Mouse (Mus musculus) kidney, embryonic 16.5 days (tissue): ENCODE data around the gene Hist1h3e. TPM values are rescaled to one million over a fixed set of nuclear protein-coding genes. Genes with fewer than 3 reads are reported as not detected.
"Not testable (repeated sequence)": the region's sequence is repeated elsewhere in the genome, so short reads cannot be mapped to it uniquely, and the experiment has no call there.

ENCODE experiments used
- ATAC-seq: fragments of 200-750 bp; cut with Nextera tagmentation; 2 replicates; pipeline ENCODE4 v1.8.0; 2017; ENCODE audit warnings: moderate TSS enrichment; ENCODE audit not compliant: low FRiP score, low TSS enrichment
- H3K27ac ChIP-seq: fragments of 300-500 bp; sonication (generic); 2 replicates; pipeline ENCODE4 v1.5.1; 2014; ENCODE audit warnings: low read length
- H3K27me3 ChIP-seq: fragments of 300-500 bp; sonication (generic); 2 replicates; pipeline ENCODE4 v1.6.1; 2014; ENCODE audit warnings: low read length, control low read depth, mixed read lengths; ENCODE audit not compliant: insufficient read depth
- H3K36me3 ChIP-seq: fragments of 300-500 bp; sonication (generic); 2 replicates; pipeline ENCODE4 v1.6.1; 2014; ENCODE audit warnings: low read length, control low read depth, mixed read lengths; ENCODE audit not compliant: insufficient read depth
- H3K4me1 ChIP-seq: fragments of 300-500 bp; sonication (generic); 2 replicates; pipeline ENCODE4 v1.6.1; 2014; ENCODE audit warnings: low read length, control low read depth, mixed read lengths; ENCODE audit not compliant: insufficient read depth
- H3K4me2 ChIP-seq: fragments of 300-500 bp; sonication (generic); replicated peaks from 2 replicates; pipeline ENCODE4 v1.6.1; 2014; ENCODE audit warnings: low read depth, low read length
- H3K4me3 ChIP-seq: fragments of 300-500 bp; sonication (generic); 2 replicates; pipeline ENCODE4 v1.5.1; 2014; ENCODE audit warnings: mild to moderate bottlenecking, low read length
- H3K9ac ChIP-seq: fragments of 300-500 bp; sonication (generic); replicated peaks from 2 replicates; pipeline ENCODE4 v1.6.1; 2014; ENCODE audit warnings: low read length
- H3K9me3 ChIP-seq: fragments of 300-500 bp; sonication (generic); 2 replicates; pipeline ENCODE4 v1.6.1; 2016; ENCODE audit warnings: low read length, control low read depth
- WGBS: fragments of 180-500 bp; shearing (Covaris S2); extraction: QIAGEN DNeasy Blood & Tissue Kit; methylation state at CpG from one replicate; pipeline ENCODE4 v1.1.7; 2014; 5-methylcytosine and 5-hydroxymethylcytosine counted together
- polyA plus RNA-seq: library from polyadenylated mRNA; unstranded; fragments of >200 nt; fragmentation: Nextera tagmentation; extraction: Ambion mirVana; gene quantifications from 2 replicates; pipeline ENCODE4 v1.2.1, GENCODE M21; 2015

The Hist1h3e gene
- polyA plus RNA-seq, 1 experiment from 2014 or later: 4.7 TPM

- H3K4me3 ChIP-seq: peak within 1 kb of the TSS; percentile 54
- H3K9ac ChIP-seq: peak within 1 kb of the TSS; percentile 79
- peaks cover 15% of the 10 kb centered on the region for H3K4me1 ChIP-seq
- H3K36me3 ChIP-seq: no peaks in the 10 kb centered on the region
- no peaks in the 10 kb centered on the region for H3K27me3 ChIP-seq
- ATAC-seq: peak; percentile 69
- H3K27ac ChIP-seq: peak within 1 kb of the TSS; percentile 89
- under 1% methylated on average over 17 of the region's 18 CpGs for WGBS
- no peaks in the 10 kb centered on the region for H3K9me3 ChIP-seq
- peak within 1 kb of the TSS; percentile 61 for H3K4me2 ChIP-seq
Observed at GRCm38 (mm10) chr13:23575271-23575851, 13.2 kb upstream of the Hist1h3e start, which contains the start of gene Hist1h3d. Gene Hist1h3d, plus strand, starts transcription at chr13:23575763.

GRCm38 (mm10) chr13:23574546-23575170, 12.5 kb upstream of the Hist1h3e start:
- H3K9me3 ChIP-seq, H3K27me3 ChIP-seq, ATAC-seq, H3K36me3 ChIP-seq: not testable (repeated sequence)
- Histone ChIP-seq H3K27ac (peak overlapping the region; percentile 89), H3K9ac (0 out of 2 replicates have a peak overlapping the region, but pooled peaks have one; percentile 53), H3K4me1 (peaks cover 20% of the 10 kb centered on the region), H3K4me3 (peak overlapping the region; percentile 57), H3K4me2 (peak overlapping the region; percentile 51)
- whole genome bisulfite sequencing: under 1% methylated on average over 5 of the region's 39 CpGs

- Histone ChIP-seq H3K4me3 (peak within 1 kb of the TSS; percentile 57), H3K9ac (peak within 1 kb of the TSS; percentile 80), H3K4me2 (peak within 1 kb of the TSS; percentile 78), H3K27ac (peak within 1 kb of the TSS; percentile 97), H3K4me1 (peaks cover 22% of the 10 kb centered on the region)
- H3K36me3 ChIP-seq, H3K9me3 ChIP-seq, H3K27me3 ChIP-seq: not testable (repeated sequence)
- ATAC-seq: peak; percentile 92
- WGBS: under 1% methylated on average over 23 of the region's 42 CpGs
Observed at GRCm38 (mm10) chr13:23573898-23574524, 11.8 kb upstream of the Hist1h3e start, which contains the start of the genes Hist1h2bf and Hist1h2ad. Gene Hist1h2bf, minus strand, starts transcription at chr13:23574196. Gene Hist1h2ad, plus strand, starts transcription at chr13:23574381.

GRCm38 (mm10) chr13:23573034-23573897, 11.1 kb upstream of the Hist1h3e start:
- peak overlapping the region; percentile 57 for H3K4me3 ChIP-seq
- peak overlapping the region; percentile 78 for H3K4me2 ChIP-seq
- not testable (repeated sequence) for H3K36me3 ChIP-seq, H3K27me3 ChIP-seq, H3K9me3 ChIP-seq, ATAC-seq
- 5% methylated on average over 17 of the region's 20 CpGs for WGBS
- H3K27ac ChIP-seq: peak overlapping the region; percentile 97
- H3K9ac ChIP-seq: peak overlapping the region; percentile 80
- peaks cover 22% of the 10 kb centered on the region for H3K4me1 ChIP-seq

- Histone ChIP-seq H3K36me3 (no peaks in the 10 kb centered on the region), H3K4me3 (peak overlapping the region; percentile 57), H3K9me3 (no peaks in the 10 kb centered on the region), H3K27ac (peak overlapping the region; percentile 97), H3K9ac (peak overlapping the region; percentile 80), H3K27me3 (no peaks in the 10 kb centered on the region), H3K4me2 (peak overlapping the region; percentile 78), H3K4me1 (peaks cover 22% of the 10 kb centered on the region)
- ATAC-seq: no peak
- 18% methylated on average over 2 of the region's 2 CpGs for WGBS
Observed at GRCm38 (mm10) chr13:23572218-23573033, 10.3 kb upstream of the Hist1h3e start.

GRCm38 (mm10) chr13:23571504-23572217, 9.5 kb upstream of the Hist1h3e start:
- Histone ChIP-seq H3K4me3 (peak overlapping the region; percentile 57), H3K9ac (peak overlapping the region; percentile 75), H3K4me2 (peak overlapping the region; percentile 78), H3K27ac (peak overlapping the region; percentile 97), H3K4me1 (peaks cover 15% of the 10 kb centered on the region)
- not testable (repeated sequence) for H3K36me3 ChIP-seq, H3K9me3 ChIP-seq, ATAC-seq, H3K27me3 ChIP-seq
- under 1% methylated on average over 8 of the region's 34 CpGs for WGBS

- peak; percentile 91 for ATAC-seq
- H3K27me3 ChIP-seq: no peaks in the 10 kb centered on the region
- peak within 1 kb of the TSS; percentile 78 for H3K4me2 ChIP-seq
- H3K4me1 ChIP-seq: peaks cover 10% of the 10 kb centered on the region
- H3K27ac ChIP-seq: peak within 1 kb of the TSS; percentile 97
- no peaks in the 10 kb centered on the region for H3K9me3 ChIP-seq
- H3K36me3 ChIP-seq: no peaks in the 10 kb centered on the region
- H3K4me3 ChIP-seq: peak within 1 kb of the TSS; percentile 57
- WGBS: 0% methylated on average over 18 of the region's 18 CpGs
- peak within 1 kb of the TSS; percentile 75 for H3K9ac ChIP-seq
Observed at GRCm38 (mm10) chr13:23571022-23571503, 8.9 kb upstream of the Hist1h3e start, which contains the start of the genes Hist1h2ae and Hist1h2bg. Gene Hist1h2ae, minus strand, starts transcription at chr13:23571220. Gene Hist1h2bg, plus strand, starts transcription at chr13:23571396.

GRCm38 (mm10) chr13:23570261-23571021, 8.3 kb upstream of the Hist1h3e start:
- H3K27me3 ChIP-seq, ATAC-seq, H3K9me3 ChIP-seq, H3K4me1 ChIP-seq, H3K36me3 ChIP-seq: not testable (repeated sequence)
- Histone ChIP-seq H3K4me2 (peak overlapping the region; percentile 54), H3K27ac (peak overlapping the region; percentile 97), H3K4me3 (peak overlapping the region; percentile 57), H3K9ac (peak overlapping the region; percentile 61)
- under 1% methylated on average over 20 of the region's 41 CpGs for WGBS
